Mouse (Mus musculus) heart, embryonic 10.5 days (tissue): Measurements from ENCODE around the gene Ms4a3. TPM values are rescaled to one million over a fixed set of nuclear protein-coding genes. Genes with fewer than 3 reads are reported as not detected.

ENCODE experiments used
- polyA plus RNA-seq: library from polyadenylated mRNA; unstranded; fragments of >200 nt; fragmentation: Nextera tagmentation; extraction: Ambion mirVana; gene quantifications from 2 replicates; pipeline ENCODE4 v1.2.1, GENCODE M21; 2016

Ms4a3 gene
- polyA plus RNA-seq, 1 experiment from 2014 or later, result not detected

Other genes starting within 250 kb of the Ms4a3 start
- gene Ms4a4c, start 236.1 kb downstream of the Ms4a3 start, polyA plus RNA-seq, result not detected in 2 replicates
- not detected in 2 replicates for gene Ms4a4b, start 197.3 kb downstream of the Ms4a3 start, polyA plus RNA-seq
- 0.49 TPM in 1 of 2 replicates, not detected in the other for gene Ms4a6c, start 171.5 kb downstream of the Ms4a3 start, polyA plus RNA-seq
- not detected in 2 replicates for gene Gm8369, start 154.9 kb downstream of the Ms4a3 start, polyA plus RNA-seq
- gene Ms4a6b, start 124.3 kb downstream of the Ms4a3 start, polyA plus RNA-seq, result 0.18 and 0.72 TPM in 2 replicates
- gene Ms4a4d, start 104.0 kb downstream of the Ms4a3 start, polyA plus RNA-seq, result 1.0 and 1.1 TPM in 2 replicates
- gene Ms4a6d, start 36.0 kb downstream of the Ms4a3 start, polyA plus RNA-seq, result 0.41 and 0.48 TPM in 2 replicates
- gene Ms4a2, start 17.1 kb downstream of the Ms4a3 start, polyA plus RNA-seq, result 0.16 and 0.31 TPM in 2 replicates
- not detected in 2 replicates for gene Oosp2, start 19.7 kb upstream of the Ms4a3 start, polyA plus RNA-seq
- not detected in 2 replicates for gene Oosp1, start 50.3 kb upstream of the Ms4a3 start, polyA plus RNA-seq
- not detected in 2 replicates for gene Oosp3, start 56.2 kb upstream of the Ms4a3 start, polyA plus RNA-seq
- not detected in 2 replicates for gene Gif, start 106.7 kb upstream of the Ms4a3 start, polyA plus RNA-seq
- gene Mrpl16, start 129.5 kb upstream of the Ms4a3 start, polyA plus RNA-seq, result 73.0 and 74.7 TPM in 2 replicates
- gene Stx3, start 178.6 kb upstream of the Ms4a3 start, polyA plus RNA-seq, result 7.5 and 11.6 TPM in 2 replicates
- not detected in 2 replicates for gene Olfr1417, start 198.4 kb upstream of the Ms4a3 start, polyA plus RNA-seq
- gene Olfr1418, start 220.2 kb upstream of the Ms4a3 start, polyA plus RNA-seq, result not detected in 2 replicates
- gene Olfr1419, start 234.3 kb upstream of the Ms4a3 start, polyA plus RNA-seq, result not detected in 2 replicates
- gene Olfr1420, start 245.7 kb upstream of the Ms4a3 start, polyA plus RNA-seq, result 0.06 and 0.11 TPM in 2 replicates